Mouse (Mus musculus) stomach, embryonic 16.5 days (tissue): ENCODE measurements around the gene Zfp62. TPM values are rescaled to one million over a fixed set of nuclear protein-coding genes. Genes with fewer than 3 reads are reported as not detected.
A peak's percentile ranks its signal among the peaks of the same experiment; 100 is the strongest.

Source experiments
- ATAC-seq: fragments of 200-750 bp; cut with Nextera tagmentation; 2 replicates; pipeline ENCODE4 v1.8.0; 2017; ENCODE audit warnings: moderate number of reproducible peaks, moderate TSS enrichment; ENCODE audit not compliant: insufficient read depth, low FRiP score
- H3K27ac ChIP-seq: fragments of 300-500 bp; sonication (generic); 2 replicates; pipeline ENCODE4 v1.5.1; 2014; ENCODE audit warnings: low read length
- H3K27me3 ChIP-seq: fragments of 300-500 bp; sonication (generic); 2 replicates; pipeline ENCODE4 v1.6.1; 2014; ENCODE audit warnings: low read length, control low read depth, mixed read lengths; ENCODE audit not compliant: control insufficient read depth, insufficient read depth
- H3K36me3 ChIP-seq: fragments of 300-500 bp; sonication (generic); 2 replicates; pipeline ENCODE4 v1.6.1; 2014; ENCODE audit warnings: low read length; ENCODE audit not compliant: control insufficient read depth, insufficient read depth
- H3K4me1 ChIP-seq: fragments of 300-500 bp; sonication (generic); 2 replicates; pipeline ENCODE4 v1.6.1; 2014; ENCODE audit warnings: low read length, control low read depth, mixed read lengths; ENCODE audit not compliant: control insufficient read depth, insufficient read depth
- H3K4me2 ChIP-seq: fragments of 300-500 bp; sonication (generic); 2 replicates; pipeline ENCODE4 v1.6.1; 2014; ENCODE audit warnings: low read depth, low read length, mixed read lengths
- H3K4me3 ChIP-seq: fragments of 300-500 bp; sonication (generic); replicated peaks from 2 replicates; pipeline ENCODE4 v1.5.1; 2014; ENCODE audit warnings: mild to moderate bottlenecking, low read length
- H3K9ac ChIP-seq: fragments of 300-500 bp; sonication (generic); 2 replicates; pipeline ENCODE4 v1.6.1; 2014; ENCODE audit warnings: low read length
- H3K9me3 ChIP-seq: fragments of 300-500 bp; sonication (generic); replicated peaks from 2 replicates; pipeline ENCODE4 v1.6.1; 2016; ENCODE audit warnings: low read length, control low read depth; ENCODE audit not compliant: control insufficient read depth
- WGBS: fragments of 180-500 bp; shearing (Covaris S2); extraction: QIAGEN DNeasy Blood & Tissue Kit; methylation state at CpG from one replicate; pipeline ENCODE4 v1.1.7; 2014; 5-methylcytosine and 5-hydroxymethylcytosine counted together
- polyA plus RNA-seq: library from polyadenylated mRNA; unstranded; fragments of >200 nt; fragmentation: Nextera tagmentation; extraction: Ambion mirVana; gene quantifications from 2 replicates; pipeline ENCODE4 v1.2.1, GENCODE M21; 2015

The Zfp62 gene
- polyA plus RNA-seq, 1 experiment from 2014 or later: 32.9 TPM

GRCm38 (mm10) chr11:49202071-49202470 is 1.0 kb upstream of the Zfp62 start:
- Histone ChIP-seq H3K4me3 (peak overlapping the region; percentile 85), H3K9ac (peak overlapping the region; percentile 98)
- WGBS: 53% methylated on average over 2 of the region's 2 CpGs

GRCm38 (mm10) chr11:49202523-49203061 is 500 bp upstream of the Zfp62 start:
- peak; percentile 29; the same call in 1 of the 2 replicates for ATAC-seq
- no peaks in the 10 kb centered on the region for H3K36me3 ChIP-seq
- H3K27ac ChIP-seq: peak overlapping the region; percentile 99
- H3K9me3 ChIP-seq: no peaks in the 10 kb centered on the region
- H3K27me3 ChIP-seq: no peaks in the 10 kb centered on the region
- H3K4me2 ChIP-seq: peak overlapping the region; percentile 84
- peak overlapping the region; percentile 98 for H3K9ac ChIP-seq
- peak overlapping the region; percentile 85 for H3K4me3 ChIP-seq
- 2% methylated on average over 10 of the region's 10 CpGs for WGBS
- peaks cover 13% of the 10 kb centered on the region for H3K4me1 ChIP-seq

More at GRCm38 (mm10) chr11:49202071-49202470, 1.0 kb upstream of the Zfp62 start:
- Histone ChIP-seq H3K9me3 (no peaks in the 10 kb centered on the region), H3K4me1 (peaks cover 13% of the 10 kb centered on the region), H3K27ac (peak overlapping the region; percentile 99), H3K27me3 (no peaks in the 10 kb centered on the region), H3K4me2 (peak overlapping the region; percentile 84), H3K36me3 (no peaks in the 10 kb centered on the region)
- ATAC-seq: no peak

- Histone ChIP-seq H3K36me3 (no peaks in the 10 kb centered on the region), H3K4me1 (peaks cover 13% of the 10 kb centered on the region), H3K4me2 (peak overlapping the region; percentile 84), H3K9ac (peak overlapping the region; percentile 98), H3K27me3 (no peaks in the 10 kb centered on the region), H3K4me3 (peak overlapping the region; percentile 85), H3K27ac (peak overlapping the region; percentile 99), H3K9me3 (no peaks in the 10 kb centered on the region)
- peak; percentile 68 for ATAC-seq
- under 1% methylated on average over 24 of the region's 24 CpGs for WGBS
Observed at GRCm38 (mm10) chr11:49203771-49204497, 842 bp downstream of the Zfp62 start.

- Histone ChIP-seq H3K36me3 (no peaks in the 10 kb centered on the region), H3K9me3 (no peaks in the 10 kb centered on the region), H3K27me3 (no peaks in the 10 kb centered on the region), H3K4me2 (peak overlapping the region; percentile 84), H3K9ac (no peak overlapping the region), H3K4me1 (peaks cover 13% of the 10 kb centered on the region), H3K27ac (no peak overlapping the region), H3K4me3 (no peak overlapping the region)
- no peak for ATAC-seq
- WGBS: 84% methylated on average over 6 of the region's 6 CpGs
Observed at GRCm38 (mm10) chr11:49205080-49205590, 2.0 kb downstream of the Zfp62 start.

- Histone ChIP-seq H3K4me2 (no peak overlapping the region), H3K36me3 (no peaks in the 10 kb centered on the region), H3K9me3 (no peaks in the 10 kb centered on the region), H3K4me1 (peaks cover 7% of the 10 kb centered on the region), H3K27me3 (no peaks in the 10 kb centered on the region), H3K4me3 (no peak overlapping the region), H3K27ac (no peak overlapping the region), H3K9ac (no peak overlapping the region)
- ATAC-seq: no peak
- 97% methylated on average over 1 of the region's 1 CpGs for WGBS
Observed at GRCm38 (mm10) chr11:49207495-49207894, 4.4 kb downstream of the Zfp62 start.

GRCm38 (mm10) chr11:49212577-49212976 is 9.5 kb downstream of the Zfp62 start:
- Histone ChIP-seq H3K4me2 (no peak overlapping the region), H3K9ac (no peak overlapping the region), H3K27ac (no peak overlapping the region), H3K9me3 (no peaks in the 10 kb centered on the region), H3K36me3 (peaks cover 24% of the 10 kb centered on the region), H3K4me1 (no peaks in the 10 kb centered on the region), H3K4me3 (no peak overlapping the region), H3K27me3 (no peaks in the 10 kb centered on the region)
- ATAC-seq: no peak

GRCm38 (mm10) chr11:49213505-49213904 is 10.4 kb downstream of the Zfp62 start:
- Histone ChIP-seq H3K27ac (no peak overlapping the region), H3K9ac (no peak overlapping the region), H3K4me2 (no peak overlapping the region), H3K9me3 (no peaks in the 10 kb centered on the region), H3K4me3 (no peak overlapping the region), H3K27me3 (no peaks in the 10 kb centered on the region), H3K4me1 (no peaks in the 10 kb centered on the region), H3K36me3 (peaks cover 24% of the 10 kb centered on the region)
- WGBS: 94% methylated on average over 1 of the region's 1 CpGs
- ATAC-seq: no peak

GRCm38 (mm10) chr11:49219271-49219670 is 16.2 kb downstream of the Zfp62 start:
- WGBS: 95% methylated on average over 2 of the region's 2 CpGs
- no peak overlapping the region for H3K9ac ChIP-seq
- H3K4me3 ChIP-seq: no peak overlapping the region
- no peaks in the 10 kb centered on the region for H3K9me3 ChIP-seq
- no peak for ATAC-seq
- H3K27ac ChIP-seq: no peak overlapping the region
- no peaks in the 10 kb centered on the region for H3K27me3 ChIP-seq
- peaks cover 21% of the 10 kb centered on the region for H3K36me3 ChIP-seq
- no peak overlapping the region for H3K4me2 ChIP-seq
- no peaks in the 10 kb centered on the region for H3K4me1 ChIP-seq

- H3K36me3 ChIP-seq: no peaks in the 10 kb centered on the region
- H3K4me2 ChIP-seq: no peak overlapping the region
- no peak for ATAC-seq
- 61% methylated on average over 1 of the region's 1 CpGs for WGBS
- H3K4me3 ChIP-seq: no peak overlapping the region
- no peaks in the 10 kb centered on the region for H3K9me3 ChIP-seq
- no peaks in the 10 kb centered on the region for H3K4me1 ChIP-seq
- H3K9ac ChIP-seq: no peak overlapping the region
- no peak overlapping the region for H3K27ac ChIP-seq
- H3K27me3 ChIP-seq: no peaks in the 10 kb centered on the region
Observed at GRCm38 (mm10) chr11:49224455-49224854, 21.4 kb downstream of the Zfp62 start.
